Mouse (Mus musculus) lung, embryonic 15.5 days (tissue): ENCODE data around the gene Ezh1. TPM values are rescaled to one million over a fixed set of nuclear protein-coding genes. Genes with fewer than 3 reads are reported as not detected.
A peak's percentile ranks its signal among the peaks of the same experiment; 100 is the strongest.

ENCODE experiments used
- ATAC-seq: fragments of 200-750 bp; cut with Nextera tagmentation; 2 replicates; pipeline ENCODE4 v1.8.0; 2017; ENCODE audit warnings: moderate number of reproducible peaks, borderline replicate concordance; ENCODE audit not compliant: low FRiP score, low TSS enrichment; ENCODE audit errors: extremely low read depth
- H3K27ac ChIP-seq: fragments of 300-500 bp; sonication (generic); 2 replicates; pipeline ENCODE4 v1.5.1; 2015; ENCODE audit warnings: moderate library complexity, mild to moderate bottlenecking, inconsistent platforms
- H3K27me3 ChIP-seq: fragments of 300-500 bp; sonication (generic); 2 replicates; pipeline ENCODE4 v1.6.1; 2015; ENCODE audit warnings: inconsistent platforms
- H3K36me3 ChIP-seq: fragments of 300-500 bp; sonication (generic); 2 replicates; pipeline ENCODE4 v1.6.1; 2015; ENCODE audit warnings: inconsistent platforms
- H3K4me1 ChIP-seq: fragments of 300-500 bp; sonication (generic); 2 replicates; pipeline ENCODE4 v1.6.1; 2015; ENCODE audit warnings: inconsistent platforms
- H3K4me2 ChIP-seq: fragments of 300-500 bp; sonication (generic); 2 replicates; pipeline ENCODE4 v1.6.1; 2015; ENCODE audit warnings: inconsistent platforms, mild to moderate bottlenecking, moderate library complexity
- H3K4me3 ChIP-seq: fragments of 300-500 bp; sonication (generic); 2 replicates; pipeline ENCODE4 v1.5.1; 2015; ENCODE audit warnings: mild to moderate bottlenecking, inconsistent platforms
- H3K9ac ChIP-seq: fragments of 300-500 bp; sonication (generic); 2 replicates; pipeline ENCODE4 v1.6.1; 2015; ENCODE audit warnings: inconsistent platforms
- H3K9me3 ChIP-seq: fragments of 300-500 bp; sonication (generic); 2 replicates; pipeline ENCODE4 v1.6.1; 2016; ENCODE audit warnings: inconsistent platforms
- WGBS: fragments of 180-500 bp; shearing (Covaris S2); methylation state at CpG from one replicate; pipeline ENCODE4 v1.1.7; 2015; 5-methylcytosine and 5-hydroxymethylcytosine counted together
- polyA plus RNA-seq: library from polyadenylated mRNA; unstranded; fragments of >200 nt; fragmentation: Nextera tagmentation; extraction: Ambion mirVana; gene quantifications from 2 replicates; pipeline ENCODE4 v1.2.1, GENCODE M21; 2015

Gene Ezh1
- polyA plus RNA-seq, 1 experiment from 2014 or later = 19.2 TPM

- peaks cover 38% of the 10 kb centered on the region for H3K4me1 ChIP-seq
- no peaks in the 10 kb centered on the region for H3K9me3 ChIP-seq
- 0 out of 2 replicates have a peak overlapping the region, but pooled peaks have one; percentile 10 for H3K4me2 ChIP-seq
- no peak overlapping the region for H3K9ac ChIP-seq
- H3K27ac ChIP-seq = peak overlapping the region; percentile 98
- no peak overlapping the region for H3K4me3 ChIP-seq
- no peak for ATAC-seq
- WGBS = 21% methylated on average over 8 of the region's 8 CpGs
- H3K27me3 ChIP-seq = no peaks in the 10 kb centered on the region
- no peaks in the 10 kb centered on the region for H3K36me3 ChIP-seq
These were observed 3.2 kb upstream of the Ezh1 start for GRCm38 (mm10) chr11:101229361-101229900.

- Histone ChIP-seq H3K27me3 (no peaks in the 10 kb centered on the region), H3K4me1 (peaks cover 24% of the 10 kb centered on the region), H3K27ac (peak overlapping the region; percentile 86), H3K4me3 (peak overlapping the region; percentile 78), H3K9ac (peak overlapping the region; percentile 77), H3K4me2 (peak overlapping the region; percentile 81), H3K36me3 (no peaks in the 10 kb centered on the region), H3K9me3 (no peaks in the 10 kb centered on the region)
- 15% methylated on average over 25 of the region's 25 CpGs for WGBS
- no peak for ATAC-seq
These were observed 765 bp downstream of the Ezh1 start for GRCm38 (mm10) chr11:101225331-101226064.

- Histone ChIP-seq H3K9ac (no peak overlapping the region), H3K9me3 (no peaks in the 10 kb centered on the region), H3K4me2 (no peak overlapping the region), H3K27me3 (no peaks in the 10 kb centered on the region), H3K36me3 (no peaks in the 10 kb centered on the region), H3K27ac (no peak overlapping the region), H3K4me1 (peaks cover 13% of the 10 kb centered on the region), H3K4me3 (no peak overlapping the region)
- ATAC-seq = no peak
- 85% methylated on average over 3 of the region's 3 CpGs for WGBS
These were observed 1.9 kb downstream of the Ezh1 start for GRCm38 (mm10) chr11:101224337-101224736.

- no peak overlapping the region for H3K4me2 ChIP-seq
- H3K9ac ChIP-seq = no peak overlapping the region
- H3K27me3 ChIP-seq = no peaks in the 10 kb centered on the region
- H3K27ac ChIP-seq = peak overlapping the region; percentile 43; the same call in 1 of the 2 replicates
- no peaks in the 10 kb centered on the region for H3K9me3 ChIP-seq
- H3K36me3 ChIP-seq = 0 out of 2 replicates have a peak, but pooled peaks cover 2% of the 10 kb centered on the region
- 68% methylated on average over 8 of the region's 8 CpGs for WGBS
- no peak for ATAC-seq
- H3K4me1 ChIP-seq = peaks cover 6% of the 10 kb centered on the region; the same call in 1 of the 2 replicates
- H3K4me3 ChIP-seq = no peak overlapping the region
These were observed 4.8 kb downstream of the Ezh1 start for GRCm38 (mm10) chr11:101221306-101221986.

- Histone ChIP-seq H3K27ac (peak overlapping the region; percentile 43; the same call in 1 of the 2 replicates), H3K4me1 (peaks cover 6% of the 10 kb centered on the region; the same call in 1 of the 2 replicates), H3K27me3 (no peaks in the 10 kb centered on the region), H3K9ac (no peak overlapping the region), H3K36me3 (peaks cover 6% of the 10 kb centered on the region; the same call in 1 of the 2 replicates), H3K4me2 (no peak overlapping the region), H3K9me3 (no peaks in the 10 kb centered on the region), H3K4me3 (no peak overlapping the region)
- ATAC-seq = no peak
- WGBS = 23% methylated on average over 2 of the region's 2 CpGs
These were observed 5.4 kb downstream of the Ezh1 start for GRCm38 (mm10) chr11:101220853-101221252.

- H3K36me3 ChIP-seq = peaks cover 27% of the 10 kb centered on the region
- no peak overlapping the region for H3K9ac ChIP-seq
- no peak overlapping the region for H3K4me2 ChIP-seq
- no peak for ATAC-seq
- H3K9me3 ChIP-seq = no peaks in the 10 kb centered on the region
- no peaks in the 10 kb centered on the region for H3K4me1 ChIP-seq
- no peaks in the 10 kb centered on the region for H3K27me3 ChIP-seq
- WGBS = 70% methylated on average over 10 of the region's 10 CpGs
- H3K4me3 ChIP-seq = no peak overlapping the region
- no peak overlapping the region for H3K27ac ChIP-seq
These were observed 7.7 kb downstream of the Ezh1 start for GRCm38 (mm10) chr11:101218436-101219055.

GRCm38 (mm10) chr11:101216936-101217335, 9.3 kb downstream of the Ezh1 start:
- Histone ChIP-seq H3K9ac (no peak overlapping the region), H3K36me3 (peaks cover 37% of the 10 kb centered on the region), H3K4me2 (no peak overlapping the region), H3K4me1 (no peaks in the 10 kb centered on the region), H3K9me3 (no peaks in the 10 kb centered on the region), H3K27me3 (no peaks in the 10 kb centered on the region), H3K27ac (no peak overlapping the region), H3K4me3 (no peak overlapping the region)
- no peak for ATAC-seq
- 87% methylated on average over 5 of the region's 5 CpGs for WGBS

GRCm38 (mm10) chr11:101211970-101212369, 14.3 kb downstream of the Ezh1 start:
- Histone ChIP-seq H3K4me1 (no peaks in the 10 kb centered on the region), H3K4me3 (no peak overlapping the region), H3K27ac (no peak overlapping the region), H3K36me3 (peaks cover 66% of the 10 kb centered on the region), H3K27me3 (no peaks in the 10 kb centered on the region), H3K4me2 (no peak overlapping the region), H3K9me3 (no peaks in the 10 kb centered on the region), H3K9ac (no peak overlapping the region)
- ATAC-seq = no peak
- 24% methylated on average over 3 of the region's 3 CpGs for WGBS

- no peak overlapping the region for H3K4me2 ChIP-seq
- no peak for ATAC-seq
- H3K36me3 ChIP-seq = peaks cover 66% of the 10 kb centered on the region
- H3K9ac ChIP-seq = no peak overlapping the region
- no peak overlapping the region for H3K27ac ChIP-seq
- no peaks in the 10 kb centered on the region for H3K4me1 ChIP-seq
- H3K9me3 ChIP-seq = no peaks in the 10 kb centered on the region
- H3K27me3 ChIP-seq = no peaks in the 10 kb centered on the region
- H3K4me3 ChIP-seq = no peak overlapping the region
- 21% methylated on average over 7 of the region's 7 CpGs for WGBS
These were observed 25.3 kb downstream of the Ezh1 start for GRCm38 (mm10) chr11:101200986-101201385.

GRCm38 (mm10) chr11:101199555-101199954, 26.7 kb downstream of the Ezh1 start:
- WGBS = 78% methylated on average over 3 of the region's 3 CpGs
- Histone ChIP-seq H3K4me2 (no peak overlapping the region), H3K27me3 (no peaks in the 10 kb centered on the region), H3K9ac (no peak overlapping the region), H3K4me1 (no peaks in the 10 kb centered on the region), H3K36me3 (peaks cover 57% of the 10 kb centered on the region), H3K9me3 (no peaks in the 10 kb centered on the region), H3K27ac (no peak overlapping the region), H3K4me3 (no peak overlapping the region)
- ATAC-seq = no peak

GRCm38 (mm10) chr11:101196175-101196574, 30.1 kb downstream of the Ezh1 start:
- no peak overlapping the region for H3K27ac ChIP-seq
- no peaks in the 10 kb centered on the region for H3K9me3 ChIP-seq
- peaks cover 10% of the 10 kb centered on the region for H3K4me1 ChIP-seq
- no peak overlapping the region for H3K4me3 ChIP-seq
- H3K27me3 ChIP-seq = no peaks in the 10 kb centered on the region
- peaks cover 49% of the 10 kb centered on the region for H3K36me3 ChIP-seq
- WGBS = 85% methylated on average over 8 of the region's 8 CpGs
- no peak overlapping the region for H3K9ac ChIP-seq
- ATAC-seq = no peak
- H3K4me2 ChIP-seq = no peak overlapping the region
